Comparison of ENCODE assay signal across 8 mouse cellular contexts in the genomic region with DNA sequence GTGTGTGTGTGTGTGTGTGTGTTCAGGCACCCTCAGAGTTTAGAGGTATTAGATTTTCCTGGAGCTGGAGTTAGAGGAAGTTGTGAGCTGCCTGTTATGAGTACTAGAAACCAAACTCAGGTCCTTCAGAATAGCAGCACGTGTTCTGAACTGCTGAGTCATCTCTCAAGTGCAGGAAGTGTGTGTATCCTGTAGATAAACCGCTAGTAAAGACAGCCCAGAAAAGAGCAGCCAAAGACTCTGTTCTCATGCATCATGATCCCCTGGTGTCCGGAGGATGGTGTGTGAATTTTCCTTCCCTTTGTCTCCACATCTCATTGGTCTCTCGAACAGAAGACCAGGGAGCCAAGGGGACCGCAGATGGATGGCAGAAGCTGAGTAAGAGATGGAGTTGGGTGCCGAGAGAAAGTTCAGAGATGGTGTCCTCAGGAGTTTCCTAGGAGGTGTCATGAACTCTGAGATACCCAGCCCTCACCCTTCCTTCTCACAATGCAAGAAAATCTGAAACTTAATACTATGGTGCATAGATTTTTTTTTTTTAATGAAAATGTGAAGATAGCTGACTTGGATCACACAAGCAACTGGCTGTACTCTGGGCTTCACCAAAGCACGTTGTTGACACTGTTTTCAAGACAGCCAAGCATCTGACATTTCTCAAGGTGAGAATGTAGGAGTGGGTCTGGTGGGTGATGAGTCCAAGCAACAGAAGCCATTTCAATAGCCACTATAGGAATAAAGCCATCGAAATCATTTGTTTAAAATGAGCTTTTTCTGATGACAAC. TPM values are rescaled to one million over a fixed set of nuclear protein-coding genes. Genes with fewer than 3 reads are reported as not detected.
DNase-seq lines count a peak whose midpoint lies in the region; ATAC-seq and TF ChIP-seq lines count a peak whose summit lies in the region.
"Had no signal": no experiment of that assay in that cellular context is flagged by ENCODE, and none has a peak within 500 bp of the region (broad histone marks: within the 10 kb centered on the region; RNA-seq: fewer than 3 reads in every experiment).

No protein-coding gene starts in this region.

- no peaks in the 10 kb centered on the region for H3K36me3 ChIP-seq in forebrain, embryonic 16.5 days (ENCODE audit: control insufficient read depth, insufficient read depth)
- no peaks in the 10 kb centered on the region for H3K36me3 ChIP-seq in midbrain, postnatal 0 days (ENCODE audit: insufficient read depth, low read length)

- no peak for TF ChIP-seq CTCF in midbrain, postnatal 0 days (IDR thresholded peaks at IDR 0.05)

- 84% methylated on average over 8 of the region's 8 CpGs for WGBS in forebrain, embryonic 16.5 days
- WGBS in midbrain, postnatal 0 days = 81% methylated on average over 8 of the region's 8 CpGs

- H3K4me3 ChIP-seq in forebrain, embryonic 16.5 days (replicated peaks; ENCODE audit: low read length) = no peak overlapping the region
- no peak overlapping the region for H3K4me3 ChIP-seq in midbrain, postnatal 0 days (ENCODE audit: low read depth, low read length)

- no peak overlapping the region for H3K4me2 ChIP-seq in forebrain, embryonic 16.5 days (ENCODE audit: low read length)
- H3K4me2 ChIP-seq in midbrain, postnatal 0 days (ENCODE audit: low read depth, low read length, poor library complexity, severe bottlenecking) = no peak overlapping the region

- no peak overlapping the region for H3K9ac ChIP-seq in forebrain, embryonic 16.5 days (replicated peaks; ENCODE audit: low read depth, low read length)
- no peak overlapping the region for H3K9ac ChIP-seq in midbrain, postnatal 0 days (replicated peaks; ENCODE audit: low read length, poor library complexity, severe bottlenecking)

- H3K4me1 ChIP-seq in forebrain, embryonic 16.5 days (replicated peaks; ENCODE audit: control insufficient read depth, insufficient read depth, low read length) = no peaks in the 10 kb centered on the region
- no peaks in the 10 kb centered on the region for H3K4me1 ChIP-seq in midbrain, postnatal 0 days (ENCODE audit: insufficient read depth, low read length)

- DNase-seq in MN1 (ENCODE audit: low spot score) = peak; percentile 14
- peak; percentile 11 for DNase-seq in embryo, embryonic 10.5 days (ENCODE audit: low spot score)
- peak; percentile 5 for DNase-seq in kidney, postnatal 10 days
- DNase-seq in skeletal muscle tissue, adult 2 months (ENCODE audit: low read depth, low spot score) = peak; percentile 6
- no peak for DNase-seq in midbrain, postnatal 0 days (ENCODE audit: low spot score)
- no peak for DNase-seq in layer of hippocampus, postnatal 14 days (ENCODE audit: low spot score in 2 of 2)

- no peaks in the 10 kb centered on the region for H3K27me3 ChIP-seq in forebrain, embryonic 16.5 days (replicated peaks; ENCODE audit: control insufficient read depth, insufficient read depth, low read length)
- H3K27me3 ChIP-seq in midbrain, postnatal 0 days (ENCODE audit: insufficient read depth, low read length) = no peaks in the 10 kb centered on the region

- H3K27ac ChIP-seq in forebrain, embryonic 16.5 days (ENCODE audit: low read length) = no peak overlapping the region
- H3K27ac ChIP-seq in midbrain, postnatal 0 days (ENCODE audit: low read depth, low read length) = no peak overlapping the region

- ATAC-seq in forebrain, embryonic 16.5 days = no peak
- ATAC-seq in midbrain, postnatal 0 days (ENCODE audit: low FRiP score) = no peak

- no peaks in the 10 kb centered on the region for H3K9me3 ChIP-seq in forebrain, embryonic 16.5 days (ENCODE audit: control insufficient read depth, low read length)
- no peaks in the 10 kb centered on the region for H3K9me3 ChIP-seq in midbrain, postnatal 0 days (ENCODE audit: low read length)

RNA-seq across cellular contexts. Expression of a gene that starts 27.3 kb away (rescaled TPM):
- polyA plus RNA-seq in forebrain, embryonic 16.5 days (2015; fragmentation: Nextera tagmentation; extraction: Ambion mirVana) = 205 and 222 TPM in 2 replicates
- total RNA-seq in midbrain, postnatal 0 days (2014; rRNA removed) = 201 and 207 TPM in 2 replicates
- polyA plus RNA-seq in midbrain, postnatal 0 days (2015; fragmentation: Nextera tagmentation; extraction: Ambion mirVana) = 147 and 152 TPM in 2 replicates
- 100 to 1,000 TPM; 206 to 227 TPM for total RNA-seq in layer of hippocampus, postnatal 14 days (2021)

RNA-seq across cellular contexts. Expression of a gene that starts 50.1 kb away (rescaled TPM):
- polyA plus RNA-seq in forebrain, embryonic 16.5 days (2015; fragmentation: Nextera tagmentation; extraction: Ambion mirVana) = not detected in 2 replicates
- 0.05 and 0.09 TPM in 2 replicates for total RNA-seq in midbrain, postnatal 0 days (2014; rRNA removed)
- 0.14 and 0.16 TPM in 2 replicates for polyA plus RNA-seq in midbrain, postnatal 0 days (2015; fragmentation: Nextera tagmentation; extraction: Ambion mirVana)
- under 1 TPM; 0.35 to 0.50 TPM for total RNA-seq in layer of hippocampus, postnatal 14 days (2021)
- polyA plus RNA-seq: gonadal fat pad, adult 2 months had no signal

Comparison
In these comparisons a context has a peak if more than half of its experiments do, and no peak if none do; other contexts are left out.
1. DNase-seq: peak in MN1 (single experiment), embryo, embryonic 10.5 days (single experiment), kidney, postnatal 10 days (single experiment) and skeletal muscle tissue, adult 2 months (single experiment); none in midbrain, postnatal 0 days (single experiment) and layer of hippocampus, postnatal 14 days (0 of 2).